28 mouse cellular contexts compared by ENCODE assay signal in the genomic region with DNA sequence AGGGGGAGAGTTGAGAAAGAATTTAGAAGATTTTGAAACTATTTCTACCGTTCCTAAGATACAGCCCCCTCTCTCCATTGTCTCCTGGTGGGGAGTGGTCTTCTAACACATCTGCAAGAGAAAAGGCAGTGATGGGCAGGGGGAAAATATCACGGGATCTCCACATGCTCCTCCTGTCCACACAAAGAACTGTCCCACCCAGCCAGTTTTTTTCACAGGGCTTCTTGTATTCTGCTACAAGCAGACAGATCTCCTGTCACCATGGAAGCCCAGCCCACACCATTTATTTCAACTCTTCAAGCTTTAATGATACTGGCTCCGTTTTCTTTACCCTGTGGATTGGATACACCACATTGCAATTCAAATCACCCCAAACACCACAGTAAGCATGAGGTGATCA.
DNase-seq lines count a peak whose midpoint lies in the region; ATAC-seq and TF ChIP-seq lines count a peak whose summit lies in the region.
"Had no signal": no experiment of that assay in that cellular context is flagged by ENCODE, and none has a peak within 500 bp of the region (broad histone marks: within the 10 kb centered on the region; RNA-seq: fewer than 3 reads in every experiment).

No protein-coding gene starts in this region.

- no peak for ATAC-seq in hindbrain, embryonic 14.5 days (ENCODE audit: low FRiP score)
- ATAC-seq in megakaryocyte, adult 5-6 weeks (ENCODE audit: poor library complexity, severe bottlenecking), result no peak
- ATAC-seq: forebrain, embryonic 16.5 days; hindbrain, embryonic 16.5 days; intestine, embryonic 15.5 days had no signal

- no peak for DNase-seq in hindbrain, embryonic 10.5 days (ENCODE audit: low spot score)
- no peak for DNase-seq in hindbrain, embryonic 14.5 days (ENCODE audit: low spot score)
- DNase-seq in left cerebral cortex, postnatal 14 days (ENCODE audit: low spot score in 2 of 2), result peak; percentile 18 to 39
- no peak for DNase-seq in left cerebral cortex, postnatal 36 days (ENCODE audit: low spot score in 2 of 2)
- peak; percentile 20 for DNase-seq in ES-E14 (ENCODE audit: low read depth, low spot score)
- DNase-seq in brain, adult 2 months (ENCODE audit: low read depth, low spot score), result peak; percentile 37
- no peak for DNase-seq in heart, embryonic 10.5 days (ENCODE audit: low spot score)
- DNase-seq: adrenal gland, adult 2 months; adrenal gland, postnatal 14 days; B cell, adult 2 months; cerebellum, adult 11-12 months; cerebellum, adult 8-10 months; cerebellum, postnatal 10 days; cerebellum, postnatal 36 days; gastrocnemius, postnatal 25 days; heart, adult 18-20 months; heart, postnatal 14 days; heart, postnatal 4 days; kidney, adult 11 months had no signal

- WGBS in hindbrain, embryonic 10.5 days, result 25% methylated on average over 3 of the region's 3 CpGs
- 12% methylated on average over 3 of the region's 3 CpGs for WGBS in hindbrain, embryonic 14.5 days
- WGBS in heart, embryonic 10.5 days, result 34% methylated on average over 3 of the region's 3 CpGs

- no peak overlapping the region for H3K4me2 ChIP-seq in hindbrain, embryonic 14.5 days (replicated peaks)
- H3K4me2 ChIP-seq: embryonic facial prominence, embryonic 12.5 days; embryonic facial prominence, embryonic 15.5 days; heart, embryonic 13.5 days; hindbrain, embryonic 12.5 days; intestine, embryonic 15.5 days had no signal

- 0 out of 2 replicates have a peak overlapping the region, but pooled peaks have one; percentile 16 for H3K27ac ChIP-seq in hindbrain, embryonic 10.5 days
- H3K27ac ChIP-seq in hindbrain, embryonic 14.5 days, result no peak overlapping the region
- no peak overlapping the region for H3K27ac ChIP-seq in ES-E14 (ENCODE audit: insufficient read depth, low read depth, low read length, poor library complexity, severe bottlenecking)
- no peak overlapping the region for H3K27ac ChIP-seq in heart, embryonic 10.5 days
- H3K27ac ChIP-seq: embryonic facial prominence, embryonic 12.5 days; embryonic facial prominence, embryonic 15.5 days; heart, embryonic 13.5 days; hindbrain, embryonic 12.5 days; intestine, embryonic 15.5 days had no signal

- no peaks in the 10 kb centered on the region for H3K27me3 ChIP-seq in hindbrain, embryonic 10.5 days (ENCODE audit: insufficient read depth, poor library complexity, severe bottlenecking)
- no peaks in the 10 kb centered on the region for H3K27me3 ChIP-seq in hindbrain, embryonic 14.5 days (ENCODE audit: control insufficient read depth, insufficient read depth, low read length)
- H3K27me3 ChIP-seq in heart, embryonic 10.5 days (ENCODE audit: insufficient read depth, poor library complexity, severe bottlenecking), result no peaks in the 10 kb centered on the region
- H3K27me3 ChIP-seq: CH12.LX; embryonic facial prominence, embryonic 12.5 days; embryonic facial prominence, embryonic 15.5 days; heart, embryonic 13.5 days; hindbrain, embryonic 12.5 days; intestine, embryonic 15.5 days had no signal

- in situ Hi-C loops in ES-E14 (cut with MboI; ENCODE audit: low sequenced_read_pairs in 2 of 2, unreplicated experiment in 2 of 2), result no loop called here

- no peaks in the 10 kb centered on the region for H3K9me3 ChIP-seq in hindbrain, embryonic 10.5 days
- no peaks in the 10 kb centered on the region for H3K9me3 ChIP-seq in hindbrain, embryonic 14.5 days (ENCODE audit: control insufficient read depth, low read length)
- H3K9me3 ChIP-seq in ES-E14 (ENCODE audit: control insufficient read depth, insufficient read depth, low read depth, low read length), result no peaks in the 10 kb centered on the region
- H3K9me3 ChIP-seq in heart, embryonic 10.5 days, result no peaks in the 10 kb centered on the region
- H3K9me3 ChIP-seq: embryonic facial prominence, embryonic 12.5 days; embryonic facial prominence, embryonic 15.5 days; heart, embryonic 13.5 days; hindbrain, embryonic 12.5 days; intestine, embryonic 15.5 days had no signal

- H3K9ac ChIP-seq in hindbrain, embryonic 14.5 days, result no peak overlapping the region
- no peak overlapping the region for H3K9ac ChIP-seq in ES-E14 (ENCODE audit: insufficient read depth, low read depth, low read length, poor library complexity, severe bottlenecking)
- H3K9ac ChIP-seq: embryonic facial prominence, embryonic 12.5 days; embryonic facial prominence, embryonic 15.5 days; heart, embryonic 13.5 days; hindbrain, embryonic 12.5 days; intestine, embryonic 15.5 days had no signal

- no peak overlapping the region for H3K4me3 ChIP-seq in hindbrain, embryonic 10.5 days
- H3K4me3 ChIP-seq in hindbrain, embryonic 14.5 days (replicated peaks; ENCODE audit: low read length), result no peak overlapping the region
- H3K4me3 ChIP-seq in ES-E14 (ENCODE audit: insufficient read depth in 1 of 2, low read depth in 1 of 2, low read length in 2 of 2, poor library complexity in 1 of 2, severe bottlenecking in 1 of 2), result no peak overlapping the region
- H3K4me3 ChIP-seq in heart, embryonic 10.5 days, result no peak overlapping the region
- H3K4me3 ChIP-seq: embryonic facial prominence, embryonic 12.5 days; embryonic facial prominence, embryonic 15.5 days; heart, embryonic 13.5 days; hindbrain, embryonic 12.5 days; intestine, embryonic 15.5 days had no signal

- intact Hi-C loops in left cerebral cortex, postnatal 14 days (cut with DNase I), result loop anchor here (2.0 kb wide), 1 partner anchor 64 kb away; no protein-coding TSS in a partner anchor
- intact Hi-C loops in left cerebral cortex, postnatal 36 days (cut with DNase I), result no loop called here

- H3K36me3 ChIP-seq in hindbrain, embryonic 10.5 days, result no peaks in the 10 kb centered on the region
- H3K36me3 ChIP-seq in hindbrain, embryonic 14.5 days (replicated peaks; ENCODE audit: control insufficient read depth, insufficient read depth), result no peaks in the 10 kb centered on the region
- no peaks in the 10 kb centered on the region for H3K36me3 ChIP-seq in ES-E14 (ENCODE audit: control insufficient read depth, insufficient read depth, low read length, poor library complexity, severe bottlenecking)
- H3K36me3 ChIP-seq in heart, embryonic 10.5 days, result no peaks in the 10 kb centered on the region
- H3K36me3 ChIP-seq: embryonic facial prominence, embryonic 12.5 days; embryonic facial prominence, embryonic 15.5 days; heart, embryonic 13.5 days; hindbrain, embryonic 12.5 days; intestine, embryonic 15.5 days had no signal

- peaks cover 9% of the 10 kb centered on the region for H3K4me1 ChIP-seq in hindbrain, embryonic 10.5 days (replicated peaks)
- H3K4me1 ChIP-seq in hindbrain, embryonic 14.5 days (replicated peaks; ENCODE audit: control insufficient read depth, insufficient read depth, low read length), result no peaks in the 10 kb centered on the region
- no peaks in the 10 kb centered on the region for H3K4me1 ChIP-seq in ES-E14 (ENCODE audit: control insufficient read depth in 2 of 2, insufficient read depth in 2 of 2, low read length in 2 of 2, poor library complexity in 1 of 2)
- no peaks in the 10 kb centered on the region for H3K4me1 ChIP-seq in heart, embryonic 10.5 days
- H3K4me1 ChIP-seq: embryonic facial prominence, embryonic 12.5 days; embryonic facial prominence, embryonic 15.5 days; hindbrain, embryonic 12.5 days; intestine, embryonic 15.5 days had no signal

TF ChIP-seq in ES-E14, 5 proteins besides CTCF, POLR2A, EP300 and RAD21:
- no peak for TF ChIP-seq HCFC1 (IDR thresholded peaks at IDR 0.05; ENCODE audit: borderline replicate concordance, insufficient read depth, low read length)
TF ChIP-seq in ES-E14: peak in this region for 0.

Comparison
In these comparisons a context has a peak if more than half of its experiments do, and no peak if none do; other contexts are left out.
1. DNase-seq: peak in left cerebral cortex, postnatal 14 days (2 of 2), ES-E14 (single experiment) and brain, adult 2 months (single experiment); none in hindbrain, embryonic 10.5 days (single experiment), hindbrain, embryonic 14.5 days (single experiment), left cerebral cortex, postnatal 36 days (0 of 2) and heart, embryonic 10.5 days (single experiment).